Mouse (Mus musculus) bone marrow, adult 2 months (tissue): ENCODE measurements around the gene Galnt6. TPM values are rescaled to one million over a fixed set of nuclear protein-coding genes. Genes with fewer than 3 reads are reported as not detected.
A peak's percentile ranks its signal among the peaks of the same experiment; 100 is the strongest.

Source experiments
- H3K27ac ChIP-seq: fragments of 200-500 bp; 2 replicates; pipeline ENCODE4 v1.5.1; 2012; ENCODE audit warnings: low read depth, mild to moderate bottlenecking, control low read depth, inconsistent platforms, low read length; ENCODE audit not compliant: control insufficient read depth, poor library complexity, insufficient read depth
- H3K4me1 ChIP-seq: fragments of 200-500 bp; 2 replicates; pipeline ENCODE4 v1.6.1; 2011; ENCODE audit warnings: low read length; ENCODE audit not compliant: control insufficient read depth, insufficient read depth
- H3K4me3 ChIP-seq: fragments of 200-500 bp; replicated peaks from 2 replicates; pipeline ENCODE3; 2011; ENCODE audit warnings: mild to moderate bottlenecking, low read depth, low read length, control low read depth; ENCODE audit not compliant: control insufficient read depth
- CTCF ChIP-seq: fragments of 200-500 bp; IDR thresholded peaks from 2 replicates; pipeline ENCODE4 v1.5.1; 2011; ENCODE audit warnings: low read length, control low read depth; ENCODE audit not compliant: control insufficient read depth, insufficient read depth
- POLR2A ChIP-seq: fragments of 200-500 bp; IDR thresholded peaks from 2 replicates; pipeline ENCODE4 v1.6.1; 2011; ENCODE audit warnings: low read depth, mild to moderate bottlenecking, control low read depth, low read length, borderline replicate concordance; ENCODE audit not compliant: control insufficient read depth
- WGBS: fragments of 180-500 bp; shearing (Covaris S2); methylation state at CpG from one replicate; pipeline ENCODE4 v1.1.7; 2018; 5-methylcytosine and 5-hydroxymethylcytosine counted together
- polyA plus RNA-seq: library from polyadenylated mRNA; stranded (reverse); fragments of >200 nt; gene quantifications from 2 replicates; pipeline ENCODE4 v1.2.4, GENCODE M21; 2011; ENCODE audit warnings: low replicate concordance; ENCODE audit not compliant: missing spikeins, insufficient read depth, insufficient read length

Galnt6 gene
- polyA plus RNA-seq, 1 experiment, result 11.8 TPM

DNA sequence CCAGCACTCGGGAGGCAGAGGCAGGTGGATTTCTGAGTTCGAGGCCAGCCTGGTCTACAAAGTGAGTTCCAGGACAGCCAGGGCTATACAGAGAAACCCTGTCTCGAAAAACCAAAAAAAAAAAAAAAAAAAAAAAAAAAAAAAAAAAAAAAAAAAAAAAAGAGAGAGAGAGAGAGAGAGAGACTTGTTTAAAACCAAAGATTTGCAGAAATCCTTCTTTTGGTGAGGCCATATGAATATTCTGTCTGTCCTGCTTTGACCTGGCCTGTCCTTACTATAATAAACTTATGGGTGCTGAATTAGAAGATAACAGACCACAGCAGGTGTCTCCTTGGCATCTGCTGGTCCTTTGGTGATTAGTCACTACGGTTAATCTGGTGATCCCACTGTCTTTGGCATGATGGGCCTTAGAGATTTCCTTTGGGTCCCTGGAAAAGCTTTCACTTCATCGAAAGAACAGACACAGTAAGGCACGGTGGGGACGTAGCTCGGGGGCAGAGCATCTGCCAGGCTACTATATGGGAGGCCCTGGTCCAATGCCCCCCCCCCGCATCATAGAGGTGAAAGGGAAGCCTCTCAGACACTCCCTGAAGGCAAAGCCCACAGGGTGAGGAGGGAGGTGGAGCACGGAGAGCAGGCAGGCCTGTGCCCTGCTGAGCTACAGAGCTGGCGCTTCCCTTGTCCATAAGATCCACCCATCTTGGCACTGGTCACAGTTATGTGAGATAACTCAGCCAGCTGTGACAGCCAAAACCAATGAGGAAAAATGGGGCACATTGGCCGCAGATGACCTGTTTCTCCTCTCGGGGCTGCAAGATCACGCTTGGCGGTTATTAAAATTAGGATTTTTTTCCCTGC, 6.1 kb upstream of the Galnt6 start:
- H3K27ac ChIP-seq, result peak overlapping the region; percentile 49

DNA sequence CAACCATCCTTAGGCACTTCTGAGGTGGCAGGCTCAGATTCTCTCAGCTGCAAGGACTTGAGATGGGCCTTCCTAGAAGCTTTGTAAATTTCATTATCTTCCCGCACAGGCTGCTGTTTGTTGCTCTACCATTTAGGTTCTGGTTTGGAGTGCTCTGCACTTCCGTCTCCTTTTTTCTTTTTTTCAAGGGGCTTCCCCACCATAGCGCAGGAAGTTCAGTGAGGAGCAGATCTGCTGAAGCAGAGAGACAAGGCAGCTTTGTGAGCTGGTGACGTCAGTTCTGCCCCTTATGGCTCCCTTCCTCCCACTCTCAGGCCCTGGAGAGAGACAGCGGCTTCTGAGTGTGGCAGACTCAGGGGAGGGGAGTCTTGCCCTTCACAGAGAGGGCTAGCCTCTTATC, 3.4 kb upstream of the Galnt6 start:
- WGBS, result 6% methylated on average over 5 of the region's 5 CpGs
- TF ChIP-seq CTCF, result no peak
- no peak for TF ChIP-seq POLR2A
- peaks cover 2% of the 10 kb centered on the region; the same call in 1 of the 2 replicates for H3K4me1 ChIP-seq
- H3K4me3 ChIP-seq, result peak overlapping the region; percentile 3
- H3K27ac ChIP-seq, result peak overlapping the region; percentile 58; the same call in 1 of the 2 replicates

More for the DNA sequence above, 6.1 kb upstream of the Galnt6 start:
- 28% methylated on average over 14 of the region's 15 CpGs for WGBS
- no peak for TF ChIP-seq POLR2A
- TF ChIP-seq CTCF, result no peak
- Histone ChIP-seq H3K4me1 (peaks cover 5% of the 10 kb centered on the region), H3K4me3 (no peak overlapping the region)

DNA sequence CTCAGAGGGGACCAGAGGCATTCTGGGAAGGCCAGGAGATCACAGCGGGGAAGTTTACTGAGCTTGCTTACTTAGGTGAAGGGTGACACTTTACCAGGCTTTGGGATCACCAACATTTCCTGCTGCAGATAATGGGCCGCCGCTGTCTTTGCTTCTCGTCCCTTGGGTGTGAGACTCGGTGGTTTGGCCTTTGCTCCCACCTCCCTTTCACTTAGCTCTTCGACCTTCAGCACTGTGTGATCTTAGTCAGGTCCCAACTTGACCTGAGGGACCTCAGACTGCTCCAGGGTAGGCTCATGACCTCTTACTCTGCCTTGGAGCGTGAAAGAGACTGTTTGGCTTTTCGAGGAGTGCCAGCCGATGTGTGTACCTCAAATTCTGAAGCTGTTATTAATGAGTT, 1.9 kb upstream of the Galnt6 start:
- Histone ChIP-seq H3K4me3 (no peak overlapping the region), H3K4me1 (peaks cover 2% of the 10 kb centered on the region; the same call in 1 of the 2 replicates), H3K27ac (no peak overlapping the region)
- TF ChIP-seq CTCF (no peak), POLR2A (no peak)
- WGBS, result 61% methylated on average over 9 of the region's 9 CpGs

DNA sequence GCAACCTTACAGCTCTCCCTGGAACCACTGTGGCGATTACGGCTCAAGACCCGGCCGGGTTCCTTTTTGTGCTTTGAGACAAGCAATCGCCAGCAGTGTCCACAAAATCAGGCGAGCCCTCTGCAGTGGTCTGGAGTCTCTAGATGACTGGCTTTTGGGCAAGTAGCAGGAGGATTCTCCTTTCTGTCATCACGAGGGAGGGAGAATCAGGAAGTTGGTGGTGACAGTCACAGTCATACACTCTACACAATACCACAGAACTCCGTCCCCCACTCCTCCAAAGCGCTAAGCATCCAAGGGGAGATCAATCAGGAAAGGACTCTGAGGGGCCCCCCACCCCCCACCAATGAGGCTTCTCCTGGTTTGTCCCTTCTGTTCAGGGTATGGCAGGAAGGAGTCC, 590 bp downstream of the Galnt6 start:
- TF ChIP-seq POLR2A (no peak), CTCF (no peak)
- Histone ChIP-seq H3K4me3 (peak overlapping the region; percentile 65), H3K4me1 (no peaks in the 10 kb centered on the region; the same call in 1 of the 2 replicates), H3K27ac (no peak overlapping the region)
- WGBS, result 5% methylated on average over 9 of the region's 9 CpGs

DNA sequence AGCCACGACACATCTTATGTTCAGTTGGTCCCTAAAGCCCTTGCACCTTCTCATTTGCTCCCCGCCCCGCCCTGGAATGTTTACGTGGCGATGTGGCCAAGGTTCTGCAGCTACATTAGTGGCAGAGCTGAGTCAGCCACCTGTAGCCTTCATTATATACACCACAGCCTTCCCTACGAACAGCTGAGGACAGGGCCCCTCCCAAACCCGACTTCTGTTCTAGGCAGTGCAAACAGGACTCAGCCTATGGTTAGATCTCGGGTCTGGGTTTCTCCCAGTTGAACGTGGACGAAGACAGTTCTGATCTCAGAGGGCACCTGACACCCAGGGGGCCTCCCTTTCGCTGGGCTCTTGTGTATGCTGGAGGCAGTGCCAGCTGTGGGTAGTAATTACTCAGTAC, 1.3 kb downstream of the Galnt6 start:
- no peak overlapping the region for H3K27ac ChIP-seq
- H3K4me3 ChIP-seq, result no peak overlapping the region
- no peak for TF ChIP-seq CTCF
- 49% methylated on average over 11 of the region's 11 CpGs for WGBS
- H3K4me1 ChIP-seq, result no peaks in the 10 kb centered on the region; the same call in 1 of the 2 replicates

DNA sequence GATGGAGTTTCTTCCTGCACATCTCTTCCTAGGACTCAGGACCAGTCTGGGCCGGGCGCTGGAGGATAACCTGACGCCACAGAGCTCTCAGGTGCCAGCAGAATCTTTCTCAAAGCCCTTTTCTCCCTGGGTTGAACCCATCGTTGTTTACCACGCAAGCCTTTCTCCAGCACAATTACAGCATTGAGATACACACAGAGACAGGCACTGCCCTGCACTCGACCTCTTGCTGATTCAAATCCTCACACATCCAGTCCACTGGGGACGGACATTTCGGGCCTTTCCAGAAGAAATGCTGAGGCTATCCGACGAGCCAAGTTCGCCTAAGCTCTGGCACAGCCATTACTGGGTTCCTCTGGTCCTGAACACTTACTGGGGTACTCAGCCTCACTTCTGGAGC, 2.5 kb downstream of the Galnt6 start:
- TF ChIP-seq POLR2A (no peak), CTCF (no peak)
- H3K4me1 ChIP-seq, result no peaks in the 10 kb centered on the region; the same call in 1 of the 2 replicates
- WGBS, result 85% methylated on average over 11 of the region's 11 CpGs
- no peak overlapping the region for H3K27ac ChIP-seq
- no peak overlapping the region for H3K4me3 ChIP-seq

DNA sequence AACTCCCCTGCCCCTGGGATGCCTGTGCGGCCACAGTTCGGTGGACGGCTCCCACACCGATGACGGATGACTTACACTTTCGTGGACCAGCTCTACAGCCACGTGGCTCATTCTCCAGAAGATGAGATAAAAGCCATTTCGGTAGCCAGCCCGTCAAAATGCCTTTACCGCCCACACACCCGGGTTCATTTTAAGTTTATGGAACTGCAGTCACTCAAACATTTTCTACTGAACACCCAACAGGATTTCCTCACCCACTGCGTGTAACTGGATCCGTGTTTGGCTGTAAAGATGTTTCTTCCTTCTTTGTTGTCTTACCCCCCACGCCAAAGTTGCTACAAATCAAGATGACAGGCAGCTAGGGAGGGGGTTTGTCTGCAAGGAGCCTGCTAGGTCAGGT, 5.7 kb downstream of the Galnt6 start:
- WGBS, result 14% methylated on average over 14 of the region's 14 CpGs
- no peak overlapping the region for H3K4me3 ChIP-seq
- no peaks in the 10 kb centered on the region; the same call in 1 of the 2 replicates for H3K4me1 ChIP-seq
- TF ChIP-seq POLR2A (no peak), CTCF (no peak)
- H3K27ac ChIP-seq, result no peak overlapping the region

DNA sequence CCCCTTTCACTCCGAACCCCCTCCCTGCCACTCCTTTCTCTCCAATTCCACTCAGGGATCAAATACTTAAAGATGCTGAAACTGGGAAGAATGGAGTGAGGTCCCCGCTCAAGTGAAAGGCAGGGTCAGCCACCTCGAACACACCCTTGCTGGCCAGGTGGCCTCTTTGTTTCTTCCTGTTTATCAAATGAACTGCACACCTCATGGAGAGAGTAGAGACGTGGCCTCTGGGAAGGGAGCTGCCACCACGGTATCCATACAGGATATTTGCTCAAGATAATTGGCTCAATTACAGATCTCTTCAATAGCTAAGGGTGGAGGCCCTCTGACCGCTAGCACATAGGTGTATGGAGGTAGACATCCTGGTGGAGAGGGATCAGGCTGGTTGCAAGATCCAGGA, 6.6 kb downstream of the Galnt6 start:
- Histone ChIP-seq H3K4me1 (no peaks in the 10 kb centered on the region; the same call in 1 of the 2 replicates), H3K4me3 (no peak overlapping the region), H3K27ac (no peak overlapping the region)
- TF ChIP-seq POLR2A, result no peak
- no peak for TF ChIP-seq CTCF
- WGBS, result 68% methylated on average over 6 of the region's 6 CpGs

DNA sequence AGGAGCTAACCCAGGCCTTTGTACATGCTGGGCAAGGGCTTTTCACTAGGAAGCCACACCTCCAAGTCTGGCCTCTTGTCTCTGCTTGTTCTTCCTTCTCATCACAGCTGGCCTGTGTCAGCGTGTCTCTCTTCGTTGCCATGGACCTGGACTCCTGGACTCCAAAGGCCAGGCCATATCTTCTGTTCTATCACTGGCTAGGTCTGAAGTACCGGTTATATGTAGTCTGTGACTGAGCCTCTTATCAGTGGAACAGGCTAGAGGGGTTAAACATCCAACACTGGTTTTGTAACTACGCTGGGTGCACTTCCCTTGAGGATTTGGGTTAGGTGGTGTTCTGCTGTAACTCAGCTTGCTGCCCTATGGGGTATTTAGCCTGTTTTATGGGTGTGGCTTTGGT, 7.2 kb downstream of the Galnt6 start:
- Histone ChIP-seq H3K27ac (no peak overlapping the region), H3K4me1 (no peaks in the 10 kb centered on the region; the same call in 1 of the 2 replicates), H3K4me3 (no peak overlapping the region)
- no peak for TF ChIP-seq POLR2A
- no peak for TF ChIP-seq CTCF
- 37% methylated on average over 4 of the region's 4 CpGs for WGBS
